Mouse (Mus musculus): ENCODE data around the gene Guca1a.
"Not testable (repeated sequence)": the region's sequence is repeated elsewhere in the genome, so short reads cannot be mapped to it uniquely, and the experiment has no call there.

Guca1a gene

GRCm38 (mm10) chr17:47400451-47400850 is at the start of gene Guca1a:
Gene Guca1a, minus strand, starts transcription at chr17:47400584.
- no peak for DNase-seq

GRCm38 (mm10) chr17:47449432-47449831 is 49.0 kb upstream of the Guca1a start:
- DNase-seq, result no peak

GRCm38 (mm10) chr17:47448523-47449372 is 48.4 kb upstream of the Guca1a start:
- DNase-seq, result no peak

- no peak for DNase-seq
These were observed 46.2 kb upstream of the Guca1a start for GRCm38 (mm10) chr17:47446561-47446960.

- DNase-seq, result no peak
These were observed 45.6 kb upstream of the Guca1a start for GRCm38 (mm10) chr17:47446025-47446424.

GRCm38 (mm10) chr17:47445518-47445917 is 45.1 kb upstream of the Guca1a start:
- no peak for DNase-seq

GRCm38 (mm10) chr17:47444113-47444512 is 43.7 kb upstream of the Guca1a start:
- DNase-seq, result no peak

GRCm38 (mm10) chr17:47442271-47442670 is 41.9 kb upstream of the Guca1a start:
- DNase-seq, result no peak

GRCm38 (mm10) chr17:47441296-47442051 is 41.1 kb upstream of the Guca1a start:
- DNase-seq, result no peak

GRCm38 (mm10) chr17:47440359-47440890 is 40.0 kb upstream of the Guca1a start:
- peak; percentile 28 to 47 for DNase-seq

GRCm38 (mm10) chr17:47439396-47440028 is 39.1 kb upstream of the Guca1a start:
- no peak for DNase-seq

- no peak for DNase-seq
These were observed 38.2 kb upstream of the Guca1a start for GRCm38 (mm10) chr17:47438611-47439010.

GRCm38 (mm10) chr17:47436907-47437547 is 36.6 kb upstream of the Guca1a start, which contains the start of gene 1700001C19Rik:
Gene 1700001C19Rik, minus strand, starts transcription at chr17:47437376.
- no peak for DNase-seq

- peak in 1 of 2 experiments; percentile 18 for DNase-seq
These were observed 35.9 kb upstream of the Guca1a start, which contains the start of gene AI661453 for GRCm38 (mm10) chr17:47436156-47436906. Gene AI661453, plus strand, starts transcription at chr17:47436615.

GRCm38 (mm10) chr17:47430815-47431214 is 30.4 kb upstream of the Guca1a start:
- peak in 1 of 2 experiments; percentile 21 for DNase-seq

GRCm38 (mm10) chr17:47428831-47429304 is 28.5 kb upstream of the Guca1a start:
- DNase-seq, result no peak

GRCm38 (mm10) chr17:47427316-47427715 is 26.9 kb upstream of the Guca1a start:
- DNase-seq, result no peak

GRCm38 (mm10) chr17:47424186-47424585 is 23.8 kb upstream of the Guca1a start:
- DNase-seq, result no peak

GRCm38 (mm10) chr17:47422616-47423015 is 22.2 kb upstream of the Guca1a start:
- not testable (repeated sequence) for DNase-seq

GRCm38 (mm10) chr17:47421566-47421965 is 21.2 kb upstream of the Guca1a start:
- DNase-seq, result no peak

GRCm38 (mm10) chr17:47420195-47420594 is 19.8 kb upstream of the Guca1a start:
- no peak for DNase-seq

Measured in cerebellum, postnatal 10 days (tissue).